Mouse (Mus musculus) fat pad, adult 2 months (tissue): ENCODE measurements around the gene Fbxw4.

ENCODE experiments used
- DNase-seq: peaks from one replicate; pipeline ENCODE4 v3.0.0-alpha.2; 2011; ENCODE audit warnings: low read depth, low spot score; ENCODE audit errors: extremely low read depth

Fbxw4 gene

GRCm38 (mm10) chr19:45659738-45660502 is at the start of gene Fbxw4:
TSS of gene Fbxw4 (minus strand) at chr19:45660312.
- no peak for DNase-seq

GRCm38 (mm10) chr19:45708704-45709103 is 48.6 kb upstream of the Fbxw4 start:
- no peak for DNase-seq

- no peak for DNase-seq
Measured at GRCm38 (mm10) chr19:45696281-45696600, 36.1 kb upstream of the Fbxw4 start.

- no peak for DNase-seq
Measured at GRCm38 (mm10) chr19:45695496-45696280, 35.6 kb upstream of the Fbxw4 start.

GRCm38 (mm10) chr19:45694056-45694455 is 33.9 kb upstream of the Fbxw4 start:
- DNase-seq = no peak

GRCm38 (mm10) chr19:45692211-45692610 is 32.1 kb upstream of the Fbxw4 start:
- no peak for DNase-seq

- no peak for DNase-seq
Measured at GRCm38 (mm10) chr19:45691001-45691535, 31.0 kb upstream of the Fbxw4 start.

GRCm38 (mm10) chr19:45687001-45687400 is 26.9 kb upstream of the Fbxw4 start:
- DNase-seq = no peak

- DNase-seq = no peak
Measured at GRCm38 (mm10) chr19:45683676-45684075, 23.6 kb upstream of the Fbxw4 start.

GRCm38 (mm10) chr19:45680495-45681130 is 20.5 kb upstream of the Fbxw4 start:
- no peak for DNase-seq

GRCm38 (mm10) chr19:45676723-45677269 is 16.7 kb upstream of the Fbxw4 start:
- DNase-seq = no peak

- no peak for DNase-seq
Measured at GRCm38 (mm10) chr19:45675720-45676581, 15.8 kb upstream of the Fbxw4 start.

- DNase-seq = no peak
Measured at GRCm38 (mm10) chr19:45675196-45675595, 15.1 kb upstream of the Fbxw4 start.

GRCm38 (mm10) chr19:45672971-45673370 is 12.9 kb upstream of the Fbxw4 start:
- DNase-seq = no peak

- DNase-seq = no peak
Measured at GRCm38 (mm10) chr19:45668986-45669385, 8.9 kb upstream of the Fbxw4 start.

GRCm38 (mm10) chr19:45663851-45664250 is 3.7 kb upstream of the Fbxw4 start:
- no peak for DNase-seq

GRCm38 (mm10) chr19:45660503-45660790 is 335 bp upstream of the Fbxw4 start:
- DNase-seq = no peak

GRCm38 (mm10) chr19:45659301-45659737 is 793 bp downstream of the Fbxw4 start:
- DNase-seq = no peak

- no peak for DNase-seq
Measured at GRCm38 (mm10) chr19:45658556-45659268, 1.4 kb downstream of the Fbxw4 start.

- DNase-seq = no peak
Measured at GRCm38 (mm10) chr19:45657828-45658227, 2.3 kb downstream of the Fbxw4 start.
